Mouse (Mus musculus) small intestine, adult 2 months (tissue): ENCODE measurements around the gene Stim1.

Source experiments
- CTCF ChIP-seq: fragments of 200-500 bp; IDR thresholded peaks from 2 replicates; pipeline ENCODE4 v1.5.1; 2012; ENCODE audit warnings: low read depth, mild to moderate bottlenecking, control low read depth, inconsistent platforms, low read length, moderate library complexity, mixed read lengths; ENCODE audit not compliant: insufficient replicate concordance, insufficient read length; ENCODE audit errors: extremely low read depth
- POLR2A ChIP-seq: fragments of 200-500 bp; IDR thresholded peaks from 2 replicates; pipeline ENCODE4 v1.6.1; 2012; ENCODE audit warnings: low read depth, mild to moderate bottlenecking, control low read depth, inconsistent platforms, low read length, moderate library complexity

DNA sequence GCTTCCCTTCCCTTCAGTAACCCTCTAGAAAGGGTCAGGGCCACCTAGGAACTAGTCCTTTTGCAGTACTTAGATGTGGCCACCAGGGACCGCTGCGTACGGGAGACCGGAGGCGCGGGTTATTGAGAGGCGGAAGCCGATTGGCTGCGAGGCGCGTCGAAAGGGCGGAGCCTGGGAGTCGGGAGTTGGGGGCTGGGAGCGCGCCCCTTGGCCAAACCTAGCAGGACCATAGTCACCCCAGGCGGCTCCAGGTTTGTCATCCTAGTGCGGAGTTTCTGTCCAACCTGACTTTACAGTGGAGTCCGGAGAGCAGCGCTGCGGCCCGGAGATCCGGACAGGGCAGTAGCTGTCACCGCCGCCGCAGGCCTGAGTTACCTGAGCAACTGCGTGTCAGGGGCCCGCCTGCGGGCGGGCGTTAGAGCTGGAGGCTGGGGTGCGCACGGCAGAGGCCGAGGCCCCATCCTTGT lies 460 bp upstream of the Stim1 start:
- TF ChIP-seq POLR2A (no peak; the same call in 1 of the 2 replicates), CTCF (peak; percentile 83; the same call in 1 of the 2 replicates)
